Mouse (Mus musculus) monocyte, adult 2 months (primary cell): ENCODE measurements at regions not wholly inside any gene's neighbourhood (a gene's known extent, or its start where the extent isn't known, plus 50 kb on each side); places are given as distances from the start of the nearest gene placed in this dataset.

Source experiments
- DNase-seq, 2 experiments: peaks; one replicate each; pipeline ENCODE4 v3.0.0; 2022; ENCODE audit warnings: low spot score in 2 of 2, low read depth in 1 of 2

DNA sequence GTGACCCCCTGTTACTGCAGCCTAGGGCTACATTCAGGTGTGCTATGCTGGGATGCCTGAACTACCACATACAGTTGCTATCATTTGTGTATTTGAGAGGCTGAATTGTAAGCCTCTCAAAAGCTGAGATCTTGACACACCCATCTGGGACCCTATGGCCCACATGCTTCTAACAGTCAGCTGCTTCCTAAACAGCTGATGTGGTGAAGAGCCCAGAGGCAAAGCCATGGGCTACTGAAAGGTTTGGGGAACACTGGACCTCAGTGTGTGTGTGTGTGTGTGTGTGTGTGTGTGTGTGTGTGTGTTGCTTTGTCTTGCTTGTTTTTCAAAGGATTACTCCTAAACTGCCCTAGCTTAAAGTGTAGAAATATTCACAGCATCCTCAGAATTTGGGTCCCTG, 75.0 kb downstream of the Lbh start:
- DNase-seq, result no peak

DNA sequence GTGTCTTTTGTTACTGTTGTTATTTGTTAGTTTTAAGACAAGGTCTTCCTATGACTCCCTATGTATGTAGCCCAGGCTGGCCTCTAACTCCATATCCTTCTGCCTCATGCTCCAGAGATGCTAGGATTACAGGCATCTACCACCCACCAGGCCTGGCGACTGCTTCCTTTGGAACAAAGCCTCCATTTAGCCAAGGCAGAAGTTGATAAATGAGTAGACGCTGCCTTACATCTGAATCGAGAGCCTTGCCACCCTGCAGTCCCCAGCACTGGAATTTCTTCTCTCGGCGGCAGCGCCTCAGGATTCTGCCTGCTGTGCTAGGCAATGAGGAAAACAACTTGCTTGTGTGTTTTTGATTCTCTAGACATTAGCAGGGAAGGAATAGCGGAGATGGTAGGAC, 75.5 kb downstream of the Lbh start:
- no peak for DNase-seq

GRCm38 (mm10) chr17:72996539-72996938, 78.4 kb downstream of the Lbh start:
- no peak for DNase-seq

- no peak for DNase-seq
These were observed 79.3 kb downstream of the Lbh start for GRCm38 (mm10) chr17:72997301-72997921.

GRCm38 (mm10) chr17:73005100-73005499, 87.0 kb downstream of the Lbh start:
- no peak for DNase-seq

DNA sequence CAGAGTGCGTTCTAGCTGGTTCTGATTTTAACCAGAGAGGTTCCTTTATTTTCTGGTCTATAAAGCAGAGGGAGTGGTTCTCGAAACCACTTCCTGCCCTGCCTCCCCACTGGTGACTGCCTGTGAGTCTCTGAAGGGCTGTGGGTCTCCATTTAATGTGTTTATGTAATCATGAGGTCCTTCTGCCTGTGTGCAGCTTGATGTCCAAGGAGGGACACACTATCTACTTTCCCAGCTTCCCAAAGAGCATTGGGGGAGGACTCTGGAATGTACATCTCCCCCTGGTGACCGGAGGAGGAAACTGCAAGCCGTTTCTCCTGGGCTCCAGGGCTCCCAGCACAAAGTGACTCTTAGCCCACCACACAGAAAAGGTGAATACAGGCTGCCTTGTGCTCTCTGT, 90.8 kb downstream of the Lbh start:
- peak in 1 of 2 experiments; percentile 38 for DNase-seq

DNA sequence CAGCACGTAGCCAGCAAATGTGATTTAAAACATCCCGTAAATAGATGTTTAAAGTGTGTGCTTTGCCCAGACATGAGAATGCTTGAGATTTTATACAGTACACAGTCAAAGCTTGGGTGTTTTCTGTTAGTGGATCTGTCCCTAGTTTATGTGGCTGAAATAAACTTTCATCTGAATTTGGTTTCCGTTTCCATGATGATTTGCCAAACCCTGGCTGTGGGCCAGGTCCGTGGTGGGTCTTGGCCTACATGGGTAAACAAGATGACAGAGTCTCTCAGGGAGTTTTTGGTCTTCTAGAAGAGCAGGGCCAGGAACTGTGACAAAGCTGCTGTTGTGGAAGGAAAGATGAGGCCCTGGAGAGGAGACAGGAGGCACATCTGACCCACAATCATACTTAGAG, 91.9 kb downstream of the Lbh start:
- no peak for DNase-seq

DNA sequence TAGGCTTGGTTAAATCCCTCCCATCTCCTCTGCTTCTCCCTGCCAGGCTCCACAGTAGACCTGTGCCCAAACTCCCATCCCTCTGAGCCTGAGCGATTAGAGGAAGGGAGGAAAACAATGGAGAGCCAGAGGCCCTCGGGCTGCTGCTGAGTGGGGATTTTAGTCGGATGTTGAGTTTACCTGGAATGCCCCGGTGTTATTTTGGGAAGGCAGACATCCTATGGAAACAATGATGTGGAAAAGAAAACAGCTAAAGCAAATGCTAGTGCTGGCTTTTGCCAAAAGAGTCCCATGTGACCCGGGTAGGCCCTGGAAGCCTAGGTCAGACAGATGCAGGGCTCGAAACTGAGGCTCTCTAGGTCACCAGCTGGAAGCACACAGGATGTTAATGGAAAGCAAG, 94.3 kb downstream of the Lbh start:
- no peak for DNase-seq

- no peak for DNase-seq
These were observed 94.8 kb upstream of the Lclat1 start for GRCm38 (mm10) chr17:73012954-73013353.

DNA sequence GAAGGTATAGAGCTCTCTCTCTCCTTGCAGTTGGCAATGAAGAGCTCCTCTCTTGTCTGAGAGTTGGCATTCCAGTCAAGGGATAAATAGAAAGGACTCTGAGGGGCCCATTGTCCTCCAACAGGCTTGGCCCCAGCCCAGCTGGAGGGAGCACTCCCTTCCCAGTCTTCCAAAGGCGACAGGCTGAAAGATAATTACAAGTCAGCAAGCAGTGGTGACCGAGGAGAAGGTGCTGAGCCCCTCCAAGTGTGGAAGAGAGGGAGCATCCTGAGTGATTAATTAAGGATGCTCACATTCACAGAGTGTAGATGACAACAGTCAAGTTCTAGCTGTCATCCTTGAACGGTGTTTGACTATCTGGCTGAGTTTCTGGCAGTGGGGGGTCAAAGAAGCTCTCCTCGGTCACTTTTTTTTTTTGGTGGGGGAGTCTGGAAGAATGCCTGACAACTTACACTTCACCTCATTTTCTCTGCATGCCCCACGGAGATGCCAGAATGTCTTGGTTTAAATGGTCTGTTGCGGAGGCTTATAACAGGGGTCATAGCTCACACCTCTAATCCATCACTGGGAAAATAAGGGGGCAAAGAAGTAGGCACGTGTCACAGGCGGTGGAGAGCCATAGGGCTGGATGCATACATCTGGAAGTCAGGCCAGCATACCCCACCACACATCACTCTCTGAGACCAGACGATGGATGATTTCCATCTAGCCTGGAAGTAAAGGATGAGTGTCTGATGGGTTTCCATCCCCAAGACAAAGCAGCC, 93.5 kb upstream of the Lclat1 start:
- DNase-seq, result no peak

DNA sequence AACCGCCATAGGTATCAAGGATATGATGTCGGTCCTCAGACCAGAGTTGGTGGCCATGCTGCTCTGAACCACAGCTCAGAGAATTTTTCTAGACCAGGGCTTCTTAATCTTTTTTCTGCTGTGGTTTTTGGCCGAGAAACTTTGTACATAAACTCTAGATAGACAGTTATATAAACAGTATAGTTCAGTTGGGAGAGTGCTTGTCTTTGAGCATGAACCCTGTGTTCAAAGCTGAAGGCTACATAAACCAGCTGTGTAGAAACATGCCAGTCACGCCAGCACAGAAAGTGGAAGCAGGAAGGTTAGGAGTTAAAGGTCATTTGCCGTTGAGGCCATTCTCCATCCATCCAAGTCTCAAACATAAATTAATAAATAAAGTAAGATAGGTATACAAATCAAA, 90.6 kb upstream of the Lclat1 start:
- DNase-seq, result no peak

GRCm38 (mm10) chr17:73022630-73023051, 85.1 kb upstream of the Lclat1 start:
- DNase-seq, result no peak

DNA sequence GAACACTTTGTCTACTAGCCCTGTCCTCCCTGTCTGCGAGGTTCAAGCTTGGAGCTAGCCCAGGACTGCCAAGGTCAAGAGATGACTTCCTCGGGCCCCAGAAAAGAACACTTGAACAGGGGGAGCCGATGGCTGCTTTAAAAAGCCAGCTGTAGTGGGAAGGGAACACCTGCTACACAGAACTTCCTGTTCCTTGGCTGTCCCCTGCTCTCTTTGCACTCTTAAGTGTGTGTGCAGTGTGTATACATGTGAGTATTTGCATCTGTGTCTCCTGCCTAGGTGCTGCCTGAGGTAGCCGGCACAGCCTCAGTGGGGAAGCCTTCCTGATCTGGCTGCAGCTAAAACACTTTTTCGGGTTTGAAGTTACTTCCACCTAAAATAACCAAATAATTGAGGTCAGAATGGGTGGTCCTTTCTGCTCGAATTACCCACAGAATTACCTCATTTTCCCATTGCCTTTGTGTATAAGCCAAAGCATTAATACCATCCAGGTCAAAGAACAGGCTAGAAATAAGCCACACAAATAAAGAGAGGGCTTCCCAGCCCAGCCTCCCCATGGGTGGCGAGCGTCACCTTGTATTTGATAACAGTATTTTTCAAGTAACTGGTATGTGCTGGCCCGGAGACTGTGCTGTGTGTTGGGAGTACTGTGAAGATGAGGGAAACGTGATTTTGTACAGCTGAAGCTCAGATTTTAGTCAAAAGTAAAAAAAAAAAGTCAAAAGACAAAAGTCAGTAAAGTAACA, 84.2 kb upstream of the Lclat1 start:
- no peak for DNase-seq

DNA sequence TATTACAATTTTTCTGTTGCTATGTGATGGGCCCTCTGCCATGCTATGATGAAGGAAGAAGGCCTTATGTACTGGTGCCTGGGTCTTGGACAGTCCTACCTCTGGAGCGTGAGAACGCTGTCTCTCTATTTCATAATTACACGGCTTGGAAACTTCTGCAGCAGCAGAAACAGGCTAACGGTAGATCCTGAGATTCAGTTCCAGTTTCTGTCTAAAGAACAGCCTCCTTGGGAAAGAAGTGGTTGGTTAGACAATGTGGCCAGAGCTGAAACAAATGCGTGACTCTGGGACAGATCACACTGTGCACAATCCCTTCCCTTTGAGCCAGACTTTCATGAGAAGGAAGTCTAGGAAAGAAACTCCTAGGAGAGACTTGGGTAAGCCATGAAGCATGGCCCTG, 80.7 kb upstream of the Lclat1 start:
- no peak for DNase-seq

- DNase-seq, result no peak
These were observed 76.0 kb upstream of the Lclat1 start for GRCm38 (mm10) chr17:73031796-73032195.

GRCm38 (mm10) chr17:73032326-73032725, 75.5 kb upstream of the Lclat1 start:
- DNase-seq, result no peak

- DNase-seq, result peak; percentile 71 to 76
These were observed 73.4 kb upstream of the Lclat1 start for GRCm38 (mm10) chr17:73034420-73034819.

DNA sequence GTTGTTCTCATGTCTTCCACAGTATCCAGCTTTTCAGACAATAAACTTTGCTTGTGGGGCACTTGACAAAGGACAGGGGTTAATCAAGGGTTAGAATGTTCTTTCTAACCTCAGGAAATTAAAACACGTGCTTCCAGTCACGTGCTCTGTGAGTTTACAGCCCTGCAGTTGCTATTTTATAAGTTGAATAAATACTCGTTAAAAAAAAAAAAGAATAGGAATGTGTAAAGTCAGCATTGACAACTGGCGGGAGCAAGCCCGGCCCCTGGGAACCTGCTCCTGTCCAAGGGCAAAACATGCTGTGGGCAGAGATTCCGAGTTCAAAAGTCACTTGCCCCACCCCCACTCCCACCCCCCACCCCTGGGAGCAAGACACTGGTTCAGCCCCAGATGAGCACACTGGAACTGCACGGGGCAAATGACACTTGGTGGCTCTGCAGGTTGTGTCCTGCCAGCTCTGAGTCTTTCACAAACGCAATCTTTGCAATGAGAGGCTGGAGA, 72.8 kb upstream of the Lclat1 start:
- no peak for DNase-seq

- no peak for DNase-seq
These were observed 70.9 kb upstream of the Lclat1 start for GRCm38 (mm10) chr17:73036845-73037244.

DNA sequence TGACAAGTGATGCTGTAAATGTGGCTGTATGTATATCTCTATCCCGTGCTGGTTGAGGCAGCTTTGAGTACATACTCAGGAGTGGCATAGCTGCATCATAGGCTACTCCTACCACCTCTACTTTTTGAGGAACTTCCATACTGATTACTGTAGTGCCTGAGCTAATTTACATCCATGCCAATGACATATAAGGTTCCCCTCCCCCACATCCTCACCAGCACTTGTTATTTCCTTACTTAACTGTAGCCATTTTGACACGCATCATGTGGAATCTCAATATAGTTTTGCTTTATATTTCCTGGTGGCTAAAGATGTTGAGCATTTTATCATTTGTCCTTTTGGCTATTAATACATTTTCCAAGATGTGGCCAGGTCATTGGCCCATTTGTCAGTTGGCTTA, 69.2 kb upstream of the Lclat1 start:
- no peak for DNase-seq

- DNase-seq, result no peak
These were observed 62.7 kb upstream of the Lclat1 start for GRCm38 (mm10) chr17:73044918-73045580.
